Mouse (Mus musculus): Measurements from ENCODE around the gene Ing2.

DNA sequence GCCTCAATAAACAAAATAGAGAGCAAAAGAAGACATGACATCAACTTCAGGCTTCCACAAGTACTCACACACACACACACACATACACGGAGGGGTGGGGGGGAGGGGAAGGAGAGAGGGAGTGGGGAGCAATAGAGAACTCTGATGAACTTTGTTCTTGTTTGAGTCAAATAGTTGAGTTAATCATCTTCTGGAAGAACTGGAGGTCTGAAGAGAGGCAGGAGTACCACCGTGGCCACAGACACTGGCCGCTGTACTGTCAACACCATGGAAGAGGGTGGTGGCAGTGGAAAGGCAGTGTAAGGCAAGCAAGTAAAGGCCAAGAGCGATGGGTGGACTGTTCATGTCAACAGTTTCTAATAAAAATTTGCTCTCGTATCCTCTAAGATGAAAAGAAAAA, 15.9 kb downstream of the Ing2 start:
- TF ChIP-seq NRF1 (IDR thresholded peaks at IDR 0.05; ENCODE audit: insufficient read depth, low read depth, low read length, poor library complexity, severe bottlenecking), result no peak
- TF ChIP-seq CTCF (IDR thresholded peaks at IDR 0.05 in 2 of 3, conservative IDR thresholded peaks at IDR 0.05 in 1 of 3; ENCODE audit: control insufficient read depth in 1 of 3, insufficient read depth in 1 of 3, low read depth in 2 of 3, low read length in 3 of 3, poor library complexity in 1 of 3, severe bottlenecking in 1 of 3), result no peak
- TF ChIP-seq POLR2AphosphoS5 (IDR thresholded peaks at IDR 0.05; ENCODE audit: borderline replicate concordance, low read depth, low read length), result no peak
- no peak for TF ChIP-seq POLR2A (IDR thresholded peaks at IDR 0.05; ENCODE audit: control insufficient read depth in 1 of 2, insufficient read depth in 1 of 2, low read depth in 1 of 2, low read length in 2 of 2, poor library complexity in 1 of 2)
- TF ChIP-seq MAFK (IDR thresholded peaks at IDR 0.05; ENCODE audit: borderline replicate concordance, low read depth, low read length), result no peak
- no peak for TF ChIP-seq HCFC1 (IDR thresholded peaks at IDR 0.05; ENCODE audit: low read depth, low read length)
- no peak for TF ChIP-seq MAX (IDR thresholded peaks at IDR 0.05; ENCODE audit: low read length)
